Mouse (Mus musculus) heart, postnatal 0 days (tissue): ENCODE results near the gene Rpl12.

Source experiments
- CTCF ChIP-seq: IDR thresholded peaks from 2 replicates; pipeline ENCODE4 v1.5.1; 2016; ENCODE audit warnings: antibody characterized with exemption, control low read depth, low read depth
- EP300 ChIP-seq: IDR thresholded peaks from 2 replicates; pipeline ENCODE4 v1.6.1; 2016; ENCODE audit warnings: antibody characterized with exemption, low read depth

DNA sequence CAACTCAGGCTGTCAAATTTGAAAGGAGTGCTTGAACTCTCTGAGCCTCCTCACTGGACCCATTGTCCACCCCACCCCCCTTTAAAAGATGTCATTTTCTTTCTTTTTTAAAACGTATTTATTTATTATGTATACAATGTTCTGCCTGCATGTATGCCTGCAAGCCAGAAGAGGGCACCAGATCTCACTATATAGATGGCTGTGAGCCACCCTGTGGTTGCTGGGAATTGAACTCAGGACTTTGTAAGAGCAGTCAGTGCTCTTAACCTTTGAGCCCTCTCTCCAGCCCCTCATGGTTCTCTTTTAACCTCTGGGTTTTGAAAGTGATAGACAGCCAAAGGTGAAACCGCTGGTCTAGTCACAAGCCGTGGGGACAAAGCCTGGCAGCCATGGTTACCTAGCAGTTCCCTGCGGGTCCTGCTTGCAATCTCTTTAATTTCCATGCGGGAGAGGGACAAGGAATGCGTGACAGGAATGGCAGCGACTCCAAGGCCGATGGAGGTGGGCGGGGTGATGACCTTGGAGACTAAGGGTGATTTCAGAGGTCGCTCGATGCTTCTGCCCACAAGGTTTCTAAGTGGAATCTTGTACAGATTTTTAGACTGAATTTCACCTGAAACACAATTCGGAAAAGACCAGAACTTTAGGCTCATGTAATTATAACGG, 28.9 kb downstream of the Rpl12 start:
- TF ChIP-seq CTCF = peak; percentile 57
- no peak for TF ChIP-seq EP300
